Mouse (Mus musculus) kidney, postnatal 14 days (tissue): ENCODE results near the gene Serpina3a.
A peak's percentile ranks its signal among the peaks of the same experiment; 100 is the strongest.
"Not testable (repeated sequence)": the region's sequence is repeated elsewhere in the genome, so short reads cannot be mapped to it uniquely, and the experiment has no call there.

Experiments
- DNase-seq: peaks from one replicate; pipeline ENCODE4 v3.0.0; 2022; ENCODE audit warnings: mixed read lengths

The Serpina3a gene

GRCm38 (mm10) chr12:104112333-104112732 lies at the start of gene Serpina3a:
Gene Serpina3a, plus strand, starts transcription at chr12:104112724.
- DNase-seq: not testable (repeated sequence)

GRCm38 (mm10) chr12:104064532-104064931 lies 48.0 kb upstream of the Serpina3a start:
- DNase-seq: no peak

DNA sequence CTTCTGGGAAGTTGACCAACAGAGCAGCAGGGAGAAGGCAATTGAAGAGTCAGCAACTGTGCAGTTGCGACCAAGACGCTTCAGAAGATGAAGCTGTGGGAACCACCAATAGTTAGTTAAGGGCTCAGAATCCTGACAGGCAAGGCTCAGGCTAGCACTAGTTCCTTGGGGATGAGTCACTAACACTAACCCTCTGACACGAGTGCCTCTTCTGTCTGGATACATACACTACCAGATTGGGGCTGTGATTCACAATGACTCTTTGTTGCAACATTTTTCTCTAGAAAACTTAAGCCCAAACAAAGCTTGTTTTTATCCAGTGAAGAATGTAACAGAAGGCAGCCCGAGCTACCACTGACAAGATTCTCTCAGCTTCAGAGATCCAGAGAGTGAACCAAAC lies 47.5 kb upstream of the Serpina3a start:
- no peak for DNase-seq

DNA sequence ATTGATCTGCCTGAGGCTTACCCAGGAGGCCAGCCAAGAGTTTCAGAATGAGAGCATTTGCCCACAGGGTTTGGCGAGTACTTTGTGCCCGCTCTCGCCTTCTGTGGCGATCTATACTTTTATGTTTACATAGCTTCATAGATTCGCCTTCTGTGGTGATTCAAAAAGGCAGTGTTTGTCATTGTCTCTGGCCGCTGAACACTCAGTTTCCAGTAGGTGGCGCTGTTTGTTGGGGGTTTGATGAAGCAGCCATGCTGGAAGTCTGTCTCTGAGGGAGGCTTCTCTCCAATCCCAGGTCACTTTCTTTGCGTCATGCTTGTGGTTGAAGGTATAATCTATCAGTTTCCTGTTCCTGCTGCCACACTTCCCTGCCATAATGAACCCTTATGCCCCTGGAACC lies 46.3 kb upstream of the Serpina3a start:
- DNase-seq: peak; percentile 60

DNA sequence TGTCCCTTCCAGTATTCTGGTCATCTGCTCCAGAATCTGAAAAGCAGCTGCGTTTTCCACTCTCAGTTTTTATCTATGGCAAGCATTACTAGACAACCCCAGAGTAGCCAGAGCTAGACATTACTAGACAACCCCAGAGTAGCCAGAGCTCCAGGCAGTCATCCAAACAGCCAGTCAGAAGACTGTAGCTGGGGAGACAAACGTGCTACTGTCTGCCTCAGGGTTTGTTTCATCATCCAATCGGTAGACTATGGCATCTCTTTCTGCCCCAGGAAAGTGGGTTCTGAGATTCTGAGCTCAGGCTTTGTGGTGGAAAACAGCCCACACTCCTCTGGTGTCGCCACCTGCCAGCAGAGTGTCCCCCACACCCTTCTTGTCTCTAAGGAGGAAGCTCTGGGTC lies 45.0 kb upstream of the Serpina3a start:
- peak; percentile 49 for DNase-seq

GRCm38 (mm10) chr12:104069620-104070019 lies 42.9 kb upstream of the Serpina3a start:
- peak; percentile 82 for DNase-seq

- DNase-seq: no peak
Observed at GRCm38 (mm10) chr12:104071708-104072107, 40.8 kb upstream of the Serpina3a start.

DNA sequence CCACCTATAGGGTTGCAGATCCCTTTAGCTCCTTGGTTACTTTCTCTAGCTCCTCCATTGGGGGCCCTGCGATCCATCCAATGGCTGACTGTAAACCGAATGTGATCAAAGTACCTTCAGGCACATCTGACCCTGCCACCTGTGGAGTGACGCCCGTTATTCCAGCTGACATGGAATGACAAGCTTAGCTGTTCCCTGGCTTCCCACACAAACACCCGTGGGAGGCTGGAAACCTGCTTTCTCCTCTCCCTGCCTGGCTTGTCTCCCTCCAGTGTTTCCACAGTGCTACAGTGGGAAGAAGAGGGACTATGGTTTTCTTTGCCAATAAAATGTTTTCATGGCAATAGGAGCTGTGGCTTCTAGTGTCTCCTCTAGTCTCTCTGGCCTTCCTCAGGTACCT lies 40.2 kb upstream of the Serpina3a start:
- no peak for DNase-seq

DNA sequence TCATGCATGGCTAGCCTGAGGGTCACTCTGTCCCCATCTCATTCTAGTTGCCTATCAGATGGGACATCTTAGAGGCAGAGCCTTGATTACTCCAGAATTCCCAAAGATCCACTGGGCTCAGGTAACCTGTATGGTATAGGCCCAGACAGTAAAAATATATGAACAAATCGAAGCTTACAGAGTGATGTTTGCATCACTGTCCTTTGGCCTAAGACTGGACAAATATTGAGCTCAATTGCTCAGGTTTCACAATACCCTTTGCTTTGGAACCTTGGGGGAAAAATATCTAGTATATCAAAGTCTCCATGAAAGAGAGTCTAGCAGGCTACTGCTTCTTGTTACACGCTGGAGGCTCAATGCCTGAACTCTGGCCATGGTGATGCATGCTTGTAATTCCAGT lies 22.4 kb upstream of the Serpina3a start:
- no peak for DNase-seq

GRCm38 (mm10) chr12:104091303-104091702 lies 21.2 kb upstream of the Serpina3a start:
- no peak for DNase-seq

DNA sequence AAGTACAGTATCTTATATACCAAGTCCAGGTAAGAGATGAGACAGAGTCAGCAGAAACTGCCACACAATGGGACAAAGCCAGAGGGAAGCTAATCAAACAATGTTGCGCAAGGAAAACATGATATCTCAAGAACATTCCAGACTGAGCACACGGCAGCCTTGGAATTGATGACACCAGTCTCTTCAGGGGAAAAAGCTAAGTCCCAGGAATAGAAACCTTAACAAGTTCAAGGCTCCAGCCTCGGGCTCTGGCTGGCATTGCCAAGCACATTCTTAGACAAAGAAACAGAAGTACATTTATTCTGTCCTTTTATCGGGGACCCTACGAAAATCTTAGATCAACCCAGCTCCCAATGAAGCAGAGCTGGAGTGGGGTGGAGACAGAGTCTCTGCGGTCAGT lies 11.8 kb upstream of the Serpina3a start, which contains the start of gene Serpina5:
TSS of gene Serpina5 (plus strand) at position 346 of the 400 bp plus-strand sequence.
- DNase-seq: no peak

- DNase-seq: no peak
Observed at GRCm38 (mm10) chr12:104105847-104106246, 6.7 kb upstream of the Serpina3a start.

GRCm38 (mm10) chr12:104106919-104107318 lies 5.6 kb upstream of the Serpina3a start:
- no peak for DNase-seq

DNA sequence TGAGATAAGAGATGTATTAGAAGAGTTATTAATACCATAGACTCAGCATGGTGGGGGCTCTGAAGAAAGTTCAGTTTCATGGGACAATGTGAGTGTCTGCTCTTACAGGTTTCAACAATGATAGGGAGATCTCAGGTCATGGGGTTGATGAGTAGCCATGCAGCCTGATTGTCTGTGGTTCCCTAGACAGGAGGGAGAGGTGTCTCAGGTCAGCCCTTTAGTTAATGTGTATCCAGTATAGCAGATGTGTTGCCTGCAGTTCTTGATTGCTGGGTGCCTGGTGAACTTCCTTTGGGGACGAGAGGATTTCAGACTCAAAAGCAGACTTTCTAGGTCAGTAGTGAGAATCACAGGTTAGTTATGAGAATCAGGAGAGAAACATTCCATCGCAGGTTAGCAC lies 4.0 kb upstream of the Serpina3a start:
- peak; percentile 51 for DNase-seq

- DNase-seq: peak; percentile 42
Observed at GRCm38 (mm10) chr12:104114921-104115579, 2.5 kb downstream of the Serpina3a start.

GRCm38 (mm10) chr12:104123097-104123496 lies 10.6 kb downstream of the Serpina3a start:
- DNase-seq: no peak

DNA sequence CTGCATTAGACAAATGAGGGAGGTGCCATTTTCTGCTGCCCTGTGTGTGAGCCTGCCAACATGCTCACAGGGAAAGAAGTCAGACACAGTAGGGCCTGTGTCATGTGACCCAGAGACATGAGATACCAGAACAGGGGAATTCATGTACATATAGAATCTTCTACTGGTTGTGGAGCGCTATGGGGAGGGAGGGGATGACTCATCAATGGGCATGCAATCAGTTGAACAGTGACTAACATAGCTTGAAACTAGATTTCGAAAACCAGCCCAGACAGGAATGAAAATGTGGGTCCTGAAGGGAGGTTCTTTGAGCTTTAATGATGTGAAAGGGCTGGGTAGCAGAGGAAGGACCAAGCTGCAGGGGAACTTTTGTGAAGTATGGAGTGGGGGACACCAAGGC lies 11.5 kb downstream of the Serpina3a start:
- DNase-seq: no peak

GRCm38 (mm10) chr12:104125021-104125560 lies 12.6 kb downstream of the Serpina3a start:
- DNase-seq: no peak

DNA sequence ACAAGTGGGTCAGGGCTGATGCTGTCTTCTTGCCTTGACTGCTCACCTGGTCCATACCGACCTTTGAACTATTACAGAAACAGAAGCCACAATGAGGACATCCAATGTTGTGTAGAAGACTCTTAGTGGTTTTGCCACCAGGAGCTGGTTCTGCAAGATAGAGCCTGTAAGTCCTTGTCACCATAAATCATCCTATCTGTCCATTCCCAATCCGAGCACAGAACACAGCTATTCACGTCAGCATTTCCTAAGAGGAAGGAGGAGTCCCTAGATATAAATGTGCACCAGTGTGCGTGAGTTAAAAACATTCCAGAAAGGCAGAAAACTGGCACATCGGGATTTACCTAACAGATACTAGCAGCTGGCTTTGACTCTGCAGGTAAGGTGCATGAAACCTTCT lies 15.2 kb downstream of the Serpina3a start, which contains the start of gene Serpina3b:
TSS of gene Serpina3b (plus strand) at position 301 of the 400 bp plus-strand sequence.
- DNase-seq: no peak

DNA sequence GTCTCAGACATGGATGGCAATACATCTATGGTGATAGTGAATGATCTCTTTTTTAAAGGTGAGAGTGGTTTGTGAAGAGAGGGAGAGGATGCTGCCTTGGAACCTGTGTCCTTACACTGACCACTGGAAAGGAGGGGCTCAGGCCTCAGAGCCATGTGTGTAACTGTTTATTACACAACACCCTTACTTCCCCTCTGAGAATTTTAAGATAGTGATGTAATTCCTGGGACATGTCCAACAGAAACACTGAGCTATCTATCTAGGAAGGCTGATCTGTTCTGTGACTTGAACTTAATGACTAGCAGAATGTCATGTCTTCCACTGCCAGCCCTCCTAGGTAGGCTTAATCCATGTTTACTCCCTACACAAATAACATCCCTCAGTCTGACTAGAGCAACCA lies 18.5 kb downstream of the Serpina3a start:
- no peak for DNase-seq

GRCm38 (mm10) chr12:104138216-104138615 lies 25.7 kb downstream of the Serpina3a start:
- DNase-seq: no peak

DNA sequence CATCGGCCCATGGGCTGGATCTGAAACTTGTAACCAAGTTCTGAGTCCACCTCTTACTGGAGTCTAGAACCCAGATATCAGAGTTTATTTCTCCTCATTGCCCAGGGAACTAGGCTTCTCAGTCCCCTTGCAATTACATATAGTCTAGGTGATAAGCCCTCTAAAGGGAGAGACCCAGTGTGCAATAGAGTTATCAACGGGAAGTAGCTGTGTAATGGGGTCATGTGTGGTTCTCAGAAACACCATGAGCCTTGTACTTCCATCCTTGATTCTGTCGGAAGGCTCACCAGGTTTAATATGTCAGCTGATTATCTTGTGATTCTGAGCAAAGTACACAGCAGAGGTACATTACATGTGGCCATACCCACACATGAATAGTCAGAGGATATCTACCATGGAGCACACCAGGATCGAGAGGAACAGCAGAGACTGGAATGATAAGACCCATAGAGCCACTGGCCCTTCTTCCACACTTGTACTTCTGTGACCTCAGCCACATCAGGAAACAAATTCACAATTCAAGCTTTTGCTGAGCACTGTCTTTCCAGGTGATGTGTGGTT lies 28.1 kb downstream of the Serpina3a start:
- no peak for DNase-seq

- DNase-seq: no peak
Observed at GRCm38 (mm10) chr12:104141506-104141905, 29.0 kb downstream of the Serpina3a start.

DNA sequence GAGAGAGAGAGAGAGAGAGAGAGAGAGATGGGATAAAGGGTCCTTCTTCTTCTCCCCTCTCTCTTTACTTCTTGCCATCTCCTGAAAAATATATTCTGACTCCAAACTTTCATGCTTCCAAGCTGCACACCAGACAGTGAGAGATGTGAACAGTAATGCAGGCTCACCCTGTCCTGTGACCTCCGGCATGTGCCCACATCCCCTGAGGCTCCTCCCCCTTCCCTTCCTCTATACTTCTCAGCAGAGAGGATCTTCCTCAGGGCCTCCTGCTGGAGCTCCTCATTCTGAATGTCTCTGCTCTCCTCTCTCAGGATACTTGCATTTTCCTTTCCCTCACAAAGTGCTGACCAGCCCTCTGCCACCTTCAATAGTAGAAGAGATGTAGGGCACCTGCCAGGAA lies 29.9 kb downstream of the Serpina3a start:
- DNase-seq: no peak
